Mouse (Mus musculus): ENCODE measurements around the gene Mpnd.

GRCm38 (mm10) chr17:55957726-55958583 lies 47.6 kb upstream of the Mpnd start:
- TF ChIP-seq CTCF (conservative IDR thresholded peaks at IDR 0.05; ENCODE audit: insufficient read depth, insufficient read length, low read depth, low read length) (no peak), POLR2A (IDR thresholded peaks at IDR 0.05; ENCODE audit: low read depth, low read length) (no peak)

Measured in kidney, adult 2 months (tissue).